Mouse (Mus musculus): ENCODE data around the gene Vapb.

- TF ChIP-seq CTCF (conservative IDR thresholded peaks at IDR 0.05; ENCODE audit: low read length), result no peak
- TF ChIP-seq NANOG (IDR thresholded peaks at IDR 0.05; ENCODE audit: borderline replicate concordance, low read length), result no peak
- TF ChIP-seq POU5F1 (IDR thresholded peaks at IDR 0.05; ENCODE audit: borderline replicate concordance, low read length), result no peak
Observed at GRCm38 (mm10) chr2:173784366-173784765, 47.1 kb downstream of the Vapb start.

All from E14TG2a.4 (cell line).